Mouse (Mus musculus) small intestine, adult 2 months (tissue): ENCODE data around the gene Irf2bpl.

Source experiments
- CTCF ChIP-seq: fragments of 200-500 bp; IDR thresholded peaks from 2 replicates; pipeline ENCODE4 v1.5.1; 2012; ENCODE audit warnings: low read depth, mild to moderate bottlenecking, control low read depth, inconsistent platforms, low read length, moderate library complexity, mixed read lengths; ENCODE audit not compliant: insufficient replicate concordance, insufficient read length; ENCODE audit errors: extremely low read depth
- POLR2A ChIP-seq: fragments of 200-500 bp; IDR thresholded peaks from 2 replicates; pipeline ENCODE4 v1.6.1; 2012; ENCODE audit warnings: low read depth, mild to moderate bottlenecking, control low read depth, inconsistent platforms, low read length, moderate library complexity

DNA sequence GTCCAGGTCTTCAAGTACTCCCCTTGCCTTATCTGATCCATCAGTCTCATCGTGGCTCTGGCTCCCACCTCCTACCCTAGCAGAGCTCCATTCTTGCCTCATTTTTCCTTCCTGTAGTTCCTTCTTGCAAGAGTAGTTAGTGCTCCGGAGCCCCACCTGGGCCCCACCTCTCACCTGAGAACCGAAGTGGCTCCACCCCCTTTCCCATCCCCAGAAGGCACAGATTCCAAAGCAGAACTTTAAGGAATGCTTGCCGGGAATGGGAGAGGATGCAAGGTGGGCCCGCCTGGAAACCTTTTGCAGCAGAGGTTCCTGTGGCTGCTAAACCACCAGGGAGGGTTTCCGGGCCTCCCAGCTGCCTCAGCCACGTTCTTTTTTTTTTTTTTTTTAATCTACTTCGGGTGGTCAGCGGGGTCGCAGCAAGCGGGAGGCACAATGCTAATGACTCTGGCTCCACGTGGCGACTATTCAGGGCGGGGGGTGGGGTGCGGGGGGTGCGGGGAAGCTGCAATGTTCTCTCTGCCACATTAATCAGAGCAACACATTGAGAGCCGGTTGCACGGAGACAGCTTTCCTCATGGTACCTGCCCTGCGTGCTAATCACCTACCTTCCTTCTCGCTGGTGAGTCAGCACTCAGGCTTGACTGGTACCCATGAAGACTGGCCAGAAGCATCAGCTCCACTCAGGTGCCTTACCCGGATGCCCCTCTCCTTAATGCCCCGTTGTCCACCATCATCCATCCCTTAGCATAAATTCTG, 27.9 kb upstream of the Irf2bpl start:
- TF ChIP-seq CTCF (no peak), POLR2A (no peak)
